Comparison of ENCODE assay signal across 18 mouse cellular contexts in the genomic region with DNA sequence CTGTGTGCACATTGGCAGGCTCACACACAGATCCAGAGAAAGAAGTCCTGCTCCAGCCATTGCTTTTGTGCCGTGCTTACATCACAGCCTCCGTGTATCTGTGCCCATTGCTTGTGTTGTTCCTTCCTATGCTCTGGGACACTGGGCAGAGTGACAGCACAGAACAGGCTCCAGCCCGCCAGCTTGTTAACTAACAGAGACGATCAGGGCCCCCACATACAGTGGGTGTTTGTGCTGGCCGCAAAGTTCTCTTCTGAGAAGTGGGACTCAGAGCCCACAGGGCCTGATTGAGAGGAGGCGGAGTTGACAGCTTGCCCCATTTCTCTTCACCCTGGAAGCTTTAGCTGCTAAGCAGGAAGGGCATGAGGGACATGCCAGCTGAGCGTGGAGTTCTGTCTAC.
DNase-seq lines count a peak whose midpoint lies in the region; ATAC-seq and TF ChIP-seq lines count a peak whose summit lies in the region.
"Had no signal": no experiment of that assay in that cellular context is flagged by ENCODE, and none has a peak within 500 bp of the region (broad histone marks: within the 10 kb centered on the region; RNA-seq: fewer than 3 reads in every experiment).

No protein-coding gene starts in this region.

- H3K27ac ChIP-seq in heart, postnatal 0 days (ENCODE audit: low read depth): 0 out of 2 replicates have a peak overlapping the region, but pooled peaks have one; percentile 43
- no peak overlapping the region for H3K27ac ChIP-seq in heart, embryonic 12.5 days (ENCODE audit: poor library complexity, severe bottlenecking)
- H3K27ac ChIP-seq: embryonic facial prominence, embryonic 15.5 days; forebrain, embryonic 13.5 days had no signal

- no peak overlapping the region for H3K4me2 ChIP-seq in heart, postnatal 0 days (ENCODE audit: low read depth, low read length)
- H3K4me2 ChIP-seq in heart, embryonic 12.5 days: no peak overlapping the region
- H3K4me2 ChIP-seq: embryonic facial prominence, embryonic 15.5 days; forebrain, embryonic 13.5 days; heart, embryonic 11.5 days; liver, embryonic 11.5 days; lung, embryonic 14.5 days had no signal

- ATAC-seq in heart, postnatal 0 days (ENCODE audit: insufficient read depth, low read depth): 0 out of 2 replicates have a peak, but pooled peaks have one; percentile 14
- no peak for ATAC-seq in heart, embryonic 12.5 days (ENCODE audit: insufficient number of reproducible peaks, low FRiP score)
- no peak for ATAC-seq in erythroid progenitor cell, adult 5-6 weeks (replicated peaks; ENCODE audit: low FRiP score, poor library complexity, severe bottlenecking)
- ATAC-seq: forebrain, embryonic 13.5 days had no signal

- no peaks in the 10 kb centered on the region for H3K27me3 ChIP-seq in heart, postnatal 0 days (ENCODE audit: control insufficient read depth, insufficient read depth, low read length)
- H3K27me3 ChIP-seq in heart, embryonic 12.5 days (replicated peaks): no peaks in the 10 kb centered on the region
- H3K27me3 ChIP-seq: embryonic facial prominence, embryonic 15.5 days; forebrain, embryonic 13.5 days had no signal

- H3K4me1 ChIP-seq in heart, postnatal 0 days (ENCODE audit: control insufficient read depth, insufficient read depth): peaks cover 5% of the 10 kb centered on the region; the same call in 1 of the 2 replicates
- H3K4me1 ChIP-seq in heart, embryonic 12.5 days (replicated peaks): peaks cover 13% of the 10 kb centered on the region; the same call in 1 of the 2 replicates
- H3K4me1 ChIP-seq: forebrain, embryonic 13.5 days had no signal

- H3K9ac ChIP-seq in heart, postnatal 0 days (replicated peaks; ENCODE audit: low read depth, low read length): no peak overlapping the region
- no peak overlapping the region for H3K9ac ChIP-seq in heart, embryonic 12.5 days
- H3K9ac ChIP-seq: embryonic facial prominence, embryonic 15.5 days; forebrain, embryonic 13.5 days; lung, embryonic 14.5 days had no signal

- no peak for TF ChIP-seq CTCF in heart, postnatal 0 days (IDR thresholded peaks at IDR 0.05; ENCODE audit: low read depth)

- no peak for TF ChIP-seq EP300 in heart, postnatal 0 days (IDR thresholded peaks at IDR 0.05; ENCODE audit: low read depth)

- no peak overlapping the region for H3K4me3 ChIP-seq in heart, postnatal 0 days (ENCODE audit: low read depth, low read length)
- H3K4me3 ChIP-seq in heart, embryonic 12.5 days: no peak overlapping the region
- H3K4me3 ChIP-seq: embryonic facial prominence, embryonic 15.5 days; forebrain, embryonic 13.5 days had no signal

- peaks cover 79% of the 10 kb centered on the region for H3K36me3 ChIP-seq in heart, postnatal 0 days (replicated peaks; ENCODE audit: control insufficient read depth, insufficient read depth, low read length)
- H3K36me3 ChIP-seq in heart, embryonic 12.5 days: peaks cover 94% of the 10 kb centered on the region

- H3K9me3 ChIP-seq in heart, postnatal 0 days (replicated peaks; ENCODE audit: control insufficient read depth, low read length): no peaks in the 10 kb centered on the region
- no peaks in the 10 kb centered on the region for H3K9me3 ChIP-seq in heart, embryonic 12.5 days (replicated peaks)
- H3K9me3 ChIP-seq: embryonic facial prominence, embryonic 15.5 days; forebrain, embryonic 13.5 days; G1E had no signal

- 78% methylated on average over 7 of the region's 7 CpGs for WGBS in heart, postnatal 0 days
- 86% methylated on average over 7 of the region's 7 CpGs for WGBS in heart, embryonic 12.5 days

- no peak for DNase-seq in heart, postnatal 0 days (ENCODE audit: low spot score)
- peak; percentile 37 for DNase-seq in testis, postnatal 10 days (ENCODE audit: low spot score)
- DNase-seq in testis, postnatal 14 days (ENCODE audit: low spot score): no peak
- peak; percentile 16 to 29 for DNase-seq in layer of hippocampus, postnatal 25 days (ENCODE audit: extremely low spot score in 1 of 2, low spot score in 1 of 2)
- DNase-seq in kidney, postnatal 36 days: no peak
- DNase-seq: cerebellum, adult 11-12 months; gastrocnemius, postnatal 25 days; heart, postnatal 4 days; kidney, adult 9 months; lung, embryonic 14.5 days; midbrain, embryonic 14.5 days had no signal

Comparison
In these comparisons a context has a peak if more than half of its experiments do, and no peak if none do; other contexts are left out.
1. DNase-seq: peak in testis, postnatal 10 days (single experiment) and layer of hippocampus, postnatal 25 days (2 of 2); none in heart, postnatal 0 days (single experiment), testis, postnatal 14 days (single experiment) and kidney, postnatal 36 days (0 of 2).